Mouse (Mus musculus) lung, adult 2 months (tissue): ENCODE results near the gene Plcxd1.

Experiments
- CTCF ChIP-seq: fragments of 200-500 bp; IDR thresholded peaks from 2 replicates; pipeline ENCODE4 v1.5.1; 2011; ENCODE audit warnings: mild to moderate bottlenecking, low read length, control low read depth; ENCODE audit not compliant: insufficient read depth
- POLR2A ChIP-seq: fragments of 200-500 bp; IDR thresholded peaks from 2 replicates; pipeline ENCODE4 v1.6.1; 2011; ENCODE audit warnings: low read depth, mild to moderate bottlenecking, control low read depth, low read length, borderline replicate concordance; ENCODE audit errors: extremely low read depth

DNA sequence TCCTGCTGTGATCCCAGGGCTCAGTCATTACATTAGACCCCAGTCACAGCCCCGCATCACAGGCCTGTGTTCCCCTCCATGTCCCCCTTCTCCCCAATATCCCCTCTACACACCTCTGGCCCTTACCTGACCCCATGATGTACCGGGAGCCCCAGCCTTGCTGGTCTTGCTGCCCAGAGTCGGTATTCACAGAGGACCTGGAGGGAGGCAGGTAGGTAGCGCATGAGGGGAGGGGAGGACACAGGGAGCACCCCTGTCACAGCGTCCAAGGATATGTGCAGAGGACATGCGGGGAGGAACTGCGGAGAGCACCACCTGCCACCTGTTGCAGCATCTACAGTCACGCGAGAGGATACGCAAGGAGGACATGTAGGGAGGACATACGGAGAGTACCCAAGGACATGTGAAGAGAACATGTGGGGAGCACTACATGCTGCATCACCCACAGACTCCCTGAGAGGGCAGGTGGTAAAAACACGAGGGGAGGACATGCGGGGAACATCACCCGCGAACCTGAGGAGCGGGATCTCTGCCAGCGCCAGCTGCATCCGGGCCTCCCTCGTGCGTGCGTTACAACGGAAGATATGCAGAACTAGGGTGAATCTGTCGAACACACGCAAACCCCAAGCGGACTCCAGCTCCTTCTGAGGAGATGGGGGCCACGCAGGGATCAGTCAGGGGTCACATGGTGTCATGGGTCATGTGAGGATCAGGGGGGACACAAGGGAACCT lies 6.5 kb downstream of the Plcxd1 start:
- no peak for TF ChIP-seq POLR2A
- TF ChIP-seq CTCF, result no peak
